Mouse (Mus musculus) embryonic facial prominence, embryonic 10.5 days (tissue): ENCODE data around the gene St3gal4. TPM values are rescaled to one million over a fixed set of nuclear protein-coding genes. Genes with fewer than 3 reads are reported as not detected.

Experiments
- DNase-seq: peaks from one replicate; pipeline ENCODE4 v3.0.0-alpha.2; 2017; ENCODE audit warnings: low spot score
- H3K27ac ChIP-seq: fragments of 300-500 bp; sonication (generic); replicated peaks from 2 replicates; pipeline ENCODE4 v1.5.1; 2016; ENCODE audit warnings: mild to moderate bottlenecking
- H3K27me3 ChIP-seq: fragments of 300-500 bp; sonication (generic); replicated peaks from 2 replicates; pipeline ENCODE4 v1.6.1; 2016; ENCODE audit warnings: low read depth, mild to moderate bottlenecking; ENCODE audit not compliant: poor library complexity, severe bottlenecking
- H3K36me3 ChIP-seq: fragments of 300-500 bp; sonication (generic); replicated peaks from 2 replicates; pipeline ENCODE4 v1.6.1; 2016; ENCODE audit warnings: mild to moderate bottlenecking, moderate library complexity
- H3K4me1 ChIP-seq: fragments of 300-500 bp; sonication (generic); 2 replicates; pipeline ENCODE4 v1.6.1; 2016
- H3K4me3 ChIP-seq: fragments of 300-500 bp; sonication (generic); 2 replicates; pipeline ENCODE4 v1.5.1; 2016; ENCODE audit warnings: mild to moderate bottlenecking, moderate library complexity
- H3K9me3 ChIP-seq: fragments of 300-500 bp; sonication (generic); 2 replicates; pipeline ENCODE4 v1.6.1; 2016; ENCODE audit warnings: mild to moderate bottlenecking
- WGBS: fragments of 180-500 bp; shearing (Covaris S2); methylation state at CpG from one replicate; pipeline ENCODE4 v1.1.7; 2016; 5-methylcytosine and 5-hydroxymethylcytosine counted together
- polyA plus RNA-seq: library from polyadenylated mRNA; unstranded; fragments of >200 nt; fragmentation: Nextera tagmentation; extraction: Ambion mirVana; gene quantifications from 2 replicates; pipeline ENCODE4 v1.2.1, GENCODE M21; 2016

Gene St3gal4
- polyA plus RNA-seq, 1 experiment from 2014 or later = 18.7 TPM

- no peaks in the 10 kb centered on the region for H3K27me3 ChIP-seq
- no peak overlapping the region for H3K27ac ChIP-seq
- no peak overlapping the region for H3K4me3 ChIP-seq
- DNase-seq = no peak
- peaks cover 4% of the 10 kb centered on the region for H3K4me1 ChIP-seq
- 94% methylated on average over 6 of the region's 6 CpGs for WGBS
- no peaks in the 10 kb centered on the region for H3K9me3 ChIP-seq
- H3K36me3 ChIP-seq = peaks cover 74% of the 10 kb centered on the region
Observed at GRCm38 (mm10) chr9:35050701-35051454, 68.2 kb downstream of the St3gal4 start.

GRCm38 (mm10) chr9:35049891-35050527, 69.1 kb downstream of the St3gal4 start:
- Histone ChIP-seq H3K4me3 (no peak overlapping the region), H3K9me3 (no peaks in the 10 kb centered on the region), H3K36me3 (peaks cover 69% of the 10 kb centered on the region), H3K27me3 (no peaks in the 10 kb centered on the region), H3K4me1 (peaks cover 13% of the 10 kb centered on the region), H3K27ac (no peak overlapping the region)
- WGBS = 92% methylated on average over 3 of the region's 3 CpGs
- DNase-seq = no peak

GRCm38 (mm10) chr9:35048449-35048848, 70.6 kb downstream of the St3gal4 start:
- peaks cover 63% of the 10 kb centered on the region for H3K36me3 ChIP-seq
- H3K27me3 ChIP-seq = no peaks in the 10 kb centered on the region
- H3K4me3 ChIP-seq = no peak overlapping the region
- WGBS = 88% methylated on average over 6 of the region's 6 CpGs
- peaks cover 28% of the 10 kb centered on the region for H3K4me1 ChIP-seq
- no peak for DNase-seq
- H3K27ac ChIP-seq = no peak overlapping the region
- no peaks in the 10 kb centered on the region for H3K9me3 ChIP-seq

GRCm38 (mm10) chr9:35045756-35046155, 73.3 kb downstream of the St3gal4 start:
- Histone ChIP-seq H3K36me3 (peaks cover 36% of the 10 kb centered on the region), H3K9me3 (no peaks in the 10 kb centered on the region), H3K4me1 (peaks cover 39% of the 10 kb centered on the region), H3K27ac (peak overlapping the region; percentile 77; the same call in 1 of the 2 replicates), H3K4me3 (no peak overlapping the region), H3K27me3 (no peaks in the 10 kb centered on the region)
- peak; percentile 13 for DNase-seq
- WGBS = 89% methylated on average over 2 of the region's 2 CpGs

- H3K4me3 ChIP-seq = no peak overlapping the region
- H3K27ac ChIP-seq = peak overlapping the region; percentile 77
- H3K9me3 ChIP-seq = no peaks in the 10 kb centered on the region
- DNase-seq = peak; percentile 12
- H3K36me3 ChIP-seq = peaks cover 33% of the 10 kb centered on the region
- 62% methylated on average over 11 of the region's 11 CpGs for WGBS
- peaks cover 39% of the 10 kb centered on the region for H3K4me1 ChIP-seq
- H3K27me3 ChIP-seq = no peaks in the 10 kb centered on the region
Observed at GRCm38 (mm10) chr9:35045031-35045531, 74.0 kb downstream of the St3gal4 start.

- H3K4me3 ChIP-seq = 0 out of 2 replicates have a peak overlapping the region, but pooled peaks have one; percentile 16
- DNase-seq = peak; percentile 86
- WGBS = 3% methylated on average over 15 of the region's 15 CpGs
- peak overlapping the region; percentile 77 for H3K27ac ChIP-seq
- peaks cover 29% of the 10 kb centered on the region for H3K36me3 ChIP-seq
- H3K9me3 ChIP-seq = no peaks in the 10 kb centered on the region
- H3K27me3 ChIP-seq = no peaks in the 10 kb centered on the region
- peaks cover 39% of the 10 kb centered on the region for H3K4me1 ChIP-seq
Observed at GRCm38 (mm10) chr9:35044458-35044857, 74.6 kb downstream of the St3gal4 start.

- H3K36me3 ChIP-seq = peaks cover 22% of the 10 kb centered on the region
- DNase-seq = peak; percentile 6
- peak overlapping the region; percentile 77; the same call in 1 of the 2 replicates for H3K27ac ChIP-seq
- H3K4me1 ChIP-seq = peaks cover 45% of the 10 kb centered on the region
- no peaks in the 10 kb centered on the region for H3K9me3 ChIP-seq
- no peak overlapping the region for H3K4me3 ChIP-seq
- 75% methylated on average over 7 of the region's 7 CpGs for WGBS
- no peaks in the 10 kb centered on the region for H3K27me3 ChIP-seq
Observed at GRCm38 (mm10) chr9:35043619-35044018, 75.4 kb downstream of the St3gal4 start.

- WGBS = 72% methylated on average over 5 of the region's 5 CpGs
- no peak for DNase-seq
Observed at GRCm38 (mm10) chr9:35041493-35041892, 77.6 kb downstream of the St3gal4 start.

GRCm38 (mm10) chr9:35039846-35040245, 79.2 kb downstream of the St3gal4 start:
- Histone ChIP-seq H3K27me3 (peaks cover 7% of the 10 kb centered on the region; the same call in 1 of the 2 replicates), H3K4me3 (no peak overlapping the region), H3K9me3 (no peaks in the 10 kb centered on the region), H3K27ac (no peak overlapping the region), H3K4me1 (peaks cover 35% of the 10 kb centered on the region), H3K36me3 (no peaks in the 10 kb centered on the region)
- no peak for DNase-seq
- WGBS = 69% methylated on average over 5 of the region's 5 CpGs

More at GRCm38 (mm10) chr9:35041493-35041892, 77.6 kb downstream of the St3gal4 start:
- H3K27me3 ChIP-seq = no peaks in the 10 kb centered on the region
- H3K36me3 ChIP-seq = peaks cover 4% of the 10 kb centered on the region; the same call in 1 of the 2 replicates
- peaks cover 45% of the 10 kb centered on the region for H3K4me1 ChIP-seq
- no peak overlapping the region; the same call in 1 of the 2 replicates for H3K27ac ChIP-seq
- H3K9me3 ChIP-seq = no peaks in the 10 kb centered on the region
- no peak overlapping the region for H3K4me3 ChIP-seq

GRCm38 (mm10) chr9:35038922-35039586, 80.0 kb downstream of the St3gal4 start:
- H3K4me1 ChIP-seq = peaks cover 29% of the 10 kb centered on the region
- H3K36me3 ChIP-seq = no peaks in the 10 kb centered on the region
- no peak overlapping the region for H3K4me3 ChIP-seq
- no peaks in the 10 kb centered on the region for H3K9me3 ChIP-seq
- WGBS = 73% methylated on average over 7 of the region's 7 CpGs
- DNase-seq = no peak
- peak overlapping the region; percentile 24 for H3K27ac ChIP-seq
- peaks cover 7% of the 10 kb centered on the region; the same call in 1 of the 2 replicates for H3K27me3 ChIP-seq

- H3K4me1 ChIP-seq = peaks cover 21% of the 10 kb centered on the region
- peaks cover 7% of the 10 kb centered on the region; the same call in 1 of the 2 replicates for H3K27me3 ChIP-seq
- no peak for DNase-seq
- WGBS = 46% methylated on average over 14 of the region's 14 CpGs
- H3K9me3 ChIP-seq = no peaks in the 10 kb centered on the region
- H3K4me3 ChIP-seq = no peak overlapping the region
- H3K27ac ChIP-seq = peak overlapping the region; percentile 11; the same call in 1 of the 2 replicates
- H3K36me3 ChIP-seq = no peaks in the 10 kb centered on the region
Observed at GRCm38 (mm10) chr9:35035074-35035473, 84.0 kb downstream of the St3gal4 start.

GRCm38 (mm10) chr9:35032457-35032856, 86.6 kb downstream of the St3gal4 start:
- Histone ChIP-seq H3K36me3 (no peaks in the 10 kb centered on the region), H3K9me3 (no peaks in the 10 kb centered on the region), H3K27ac (no peak overlapping the region), H3K27me3 (peaks cover 15% of the 10 kb centered on the region; the same call in 1 of the 2 replicates), H3K4me3 (no peak overlapping the region), H3K4me1 (peaks cover 17% of the 10 kb centered on the region)
- no peak for DNase-seq
- WGBS = 63% methylated on average over 6 of the region's 6 CpGs
